Mouse (Mus musculus): Measurements from ENCODE around the gene Galp.

Galp gene

DNA sequence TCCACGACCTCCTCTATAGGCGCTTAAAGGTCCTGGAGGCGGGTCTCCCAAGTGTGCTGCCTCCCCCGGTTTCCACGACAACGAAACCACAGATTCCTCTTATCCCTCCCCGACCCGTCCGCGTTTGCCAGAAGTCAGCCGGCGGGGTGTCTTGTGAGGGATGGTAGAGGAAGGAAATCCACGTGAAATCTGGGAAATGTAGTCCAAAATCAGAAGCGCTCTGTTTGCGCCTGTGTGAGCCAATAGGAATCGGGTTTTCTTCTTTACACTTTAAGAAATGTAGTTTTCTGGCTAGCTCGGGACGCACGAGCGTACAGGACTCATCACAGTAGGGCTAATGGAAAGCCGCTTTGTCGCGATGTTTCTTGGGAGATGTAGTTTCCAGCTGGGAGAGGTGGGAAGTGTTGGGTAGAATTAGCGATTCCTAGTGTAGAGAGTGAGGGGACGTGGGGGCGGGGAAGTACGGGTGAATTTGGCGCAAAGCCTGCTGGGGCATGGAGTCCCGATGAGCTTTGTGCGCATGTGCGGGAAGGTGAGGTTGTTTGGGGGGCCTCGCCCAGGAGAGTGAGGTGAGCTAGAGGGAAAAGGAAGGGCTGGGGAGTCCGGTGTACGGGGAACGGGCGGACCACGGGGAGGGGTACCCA, 24.8 kb upstream of the Galp start, which contains the start of gene Zfp444:
Zfp444 (plus strand) TSS at position 221 of the 644 bp plus-strand sequence.
- in situ Hi-C loops (cut with MboI; ENCODE audit: unreplicated experiment in 2 of 2), result loop anchor here (10.0 to 25.0 kb wide), 2 partner anchors 1115 to 1377 kb away; partner anchors contain the start of genes Gm45844 (in 1 of the 2) and Rpl28 (in 1 of the 2)

DNA sequence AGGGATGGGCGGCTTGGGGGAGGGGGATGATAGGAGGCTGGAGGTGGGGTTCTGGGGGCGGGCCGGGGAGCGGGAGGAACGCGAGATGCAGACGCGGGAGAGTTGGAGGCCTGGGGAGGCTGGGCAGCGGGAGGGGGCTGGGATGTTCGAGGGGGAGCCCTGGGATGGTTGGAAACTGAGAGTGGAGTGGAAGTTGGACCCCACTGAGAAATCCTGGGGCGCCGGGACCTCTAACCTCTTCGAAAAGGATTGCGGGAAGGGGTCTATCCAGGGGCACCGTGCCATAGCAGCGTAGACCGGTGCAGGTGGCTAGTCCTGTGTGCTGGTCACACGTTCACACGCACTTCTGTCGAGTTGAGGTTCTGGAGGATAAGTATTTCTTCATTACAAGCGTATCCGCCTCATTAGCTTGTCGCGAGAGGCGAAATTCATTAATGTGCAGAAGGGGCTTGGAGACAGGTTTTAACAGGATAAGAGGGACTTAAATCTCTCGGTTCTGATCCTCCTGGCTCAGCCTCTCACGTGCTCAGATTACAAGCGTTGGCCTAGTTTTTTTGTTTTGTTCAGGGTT, 24.1 kb upstream of the Galp start:
- in situ Hi-C loops (cut with MboI; ENCODE audit: unreplicated experiment in 2 of 2), result loop anchor here (10.0 to 25.0 kb wide), 2 partner anchors 1115 to 1378 kb away; partner anchors contain the start of genes Gm45844 (in 1 of the 2) and Rpl28 (in 1 of the 2)

DNA sequence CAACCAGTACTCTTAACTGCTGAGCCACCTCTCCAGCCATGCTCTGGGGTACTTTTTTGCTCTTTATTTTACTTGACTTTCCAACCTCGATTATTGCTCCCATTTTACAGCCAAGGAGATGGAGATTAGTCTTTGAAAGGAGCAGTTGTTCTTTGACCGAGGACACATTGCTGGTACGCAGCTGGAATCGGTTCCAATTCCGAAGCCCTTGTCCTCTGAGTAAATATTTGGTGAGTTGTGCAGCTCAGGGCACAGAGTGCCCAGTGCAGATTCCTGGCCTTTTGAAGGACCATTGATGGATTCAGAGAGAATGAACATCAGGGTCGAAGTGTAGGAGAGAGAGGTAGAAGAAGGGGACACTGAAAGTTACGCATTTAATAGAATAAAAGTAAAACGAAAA, 23.0 kb upstream of the Galp start:
- in situ Hi-C loops (cut with MboI; ENCODE audit: unreplicated experiment in 2 of 2), result loop anchor here (10.0 to 25.0 kb wide), 2 partner anchors 1113 to 1379 kb away; partner anchors contain the start of genes Gm45844 (in 1 of the 2) and Rpl28 (in 1 of the 2)

DNA sequence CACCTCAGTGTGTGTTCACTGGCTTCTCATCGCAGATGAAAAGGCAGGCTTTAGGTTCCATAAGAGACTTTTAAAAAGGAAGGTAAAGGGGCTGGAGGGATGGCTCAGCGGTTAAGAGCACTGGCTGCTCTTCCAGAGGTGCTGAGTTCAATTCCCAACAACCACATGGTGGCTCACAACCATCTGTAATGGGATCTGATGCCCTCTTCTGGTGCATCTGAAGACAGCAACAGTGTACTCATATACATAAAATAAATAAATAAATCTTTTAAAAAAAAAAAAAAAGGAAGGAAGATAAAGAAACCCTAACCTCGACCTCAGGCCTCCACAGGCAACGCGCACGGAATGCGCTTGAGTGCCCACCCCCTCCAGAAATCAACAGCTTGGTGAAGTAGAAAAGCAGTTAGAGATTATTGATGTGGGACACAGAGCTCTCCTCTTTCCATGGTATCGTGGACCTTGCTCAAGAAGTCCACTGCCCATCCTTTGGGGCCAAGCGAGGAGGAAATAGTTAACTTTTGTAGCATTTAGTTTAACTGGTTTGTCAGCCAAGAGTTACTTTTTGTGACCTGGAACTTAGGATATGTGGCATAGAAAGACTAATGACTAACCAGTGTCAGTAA, 22.4 kb upstream of the Galp start:
- in situ Hi-C loops (cut with MboI; ENCODE audit: unreplicated experiment in 2 of 2), result loop anchor here (10.0 to 25.0 kb wide), 2 partner anchors 1113 to 1380 kb away; partner anchors contain the start of genes Gm45844 (in 1 of the 2) and Rpl28 (in 1 of the 2)

DNA sequence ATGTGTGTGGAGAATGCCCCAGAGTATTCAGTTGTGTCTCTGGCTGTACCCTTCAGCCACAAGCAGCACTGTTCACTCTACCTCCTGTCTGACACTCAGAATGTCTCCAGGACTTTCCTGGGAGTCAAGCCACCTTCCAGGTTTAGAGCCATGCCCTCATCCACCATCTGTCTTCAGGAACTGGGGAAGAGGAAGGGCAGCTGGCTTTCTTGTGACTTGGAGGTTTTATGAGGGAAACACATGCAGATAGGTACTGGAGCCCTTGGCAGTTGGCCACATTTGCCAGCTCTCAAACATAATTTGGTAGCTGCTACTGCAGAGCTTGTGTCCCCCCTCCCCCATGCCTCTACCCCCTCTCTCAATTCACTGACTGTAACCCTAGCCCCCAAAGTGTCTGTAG, 17.9 kb upstream of the Galp start:
- in situ Hi-C loops (cut with MboI; ENCODE audit: unreplicated experiment in 2 of 2), result loop anchor here in 1 of 2 experiments (10.0 kb wide), 1 partner anchor 1384 kb away; the partner anchor contains the start of gene Rpl28

DNA sequence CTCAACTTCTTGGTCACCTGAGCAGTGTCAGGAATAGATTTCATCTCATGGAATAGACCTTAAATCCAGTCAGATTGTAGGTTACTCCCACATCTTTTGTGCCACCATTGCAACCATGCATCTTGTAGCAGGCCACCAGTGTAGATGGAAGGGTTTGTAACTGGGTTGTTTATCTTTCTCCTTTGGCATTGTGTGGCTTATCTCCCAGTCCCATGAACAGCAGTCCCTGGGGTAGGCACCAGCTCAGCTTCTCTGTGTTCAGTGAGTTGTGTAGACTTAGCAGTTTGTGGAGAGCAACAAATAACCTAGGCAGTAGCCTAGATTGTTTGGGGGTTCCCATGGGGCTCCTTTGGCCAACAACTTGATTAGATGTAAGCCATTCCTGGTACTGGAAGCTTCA, 14.0 kb upstream of the Galp start:
- in situ Hi-C loops (cut with MboI; ENCODE audit: unreplicated experiment in 2 of 2), result no loop called here

DNA sequence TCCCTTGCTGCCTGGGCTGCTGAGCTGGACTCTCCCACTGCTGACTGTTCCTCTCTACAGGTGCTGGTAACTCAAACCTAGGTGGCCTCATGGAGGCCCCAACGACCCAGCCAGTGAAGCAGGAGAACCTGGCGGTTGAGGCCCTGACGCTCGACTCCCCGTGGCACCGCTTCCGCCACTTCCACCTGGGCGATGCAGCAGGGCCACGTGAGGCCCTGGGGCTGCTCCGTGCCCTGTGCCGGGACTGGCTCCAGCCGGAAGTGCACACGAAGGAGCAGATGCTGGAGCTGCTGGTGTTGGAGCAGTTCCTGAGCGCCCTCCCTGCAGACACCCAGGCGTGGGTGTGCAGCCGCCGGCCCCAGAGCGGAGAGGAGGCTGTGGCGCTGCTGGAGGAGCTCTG, 13.1 kb upstream of the Galp start:
- in situ Hi-C loops (cut with MboI; ENCODE audit: unreplicated experiment in 2 of 2), result no loop called here

DNA sequence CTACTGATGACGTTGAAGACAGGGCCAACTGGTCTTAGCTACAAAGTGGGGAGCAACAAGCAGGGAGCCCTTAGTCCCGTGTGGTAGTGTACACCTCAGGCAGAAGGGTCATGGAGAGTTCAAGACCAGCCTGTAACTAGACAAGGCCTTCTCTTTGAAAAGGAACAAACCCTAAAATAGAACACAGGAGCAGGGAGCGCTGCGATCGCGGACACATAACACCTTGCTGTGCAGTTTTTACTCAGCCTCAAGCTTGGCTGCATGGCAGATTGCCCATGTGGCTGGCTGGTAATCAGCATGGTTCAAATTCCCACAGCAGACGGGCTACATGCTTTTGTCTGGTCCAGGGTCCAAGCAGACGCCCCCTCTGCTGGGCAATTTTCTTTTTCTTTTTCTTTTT, 12.4 kb upstream of the Galp start:
- in situ Hi-C loops (cut with MboI; ENCODE audit: unreplicated experiment in 2 of 2), result no loop called here

DNA sequence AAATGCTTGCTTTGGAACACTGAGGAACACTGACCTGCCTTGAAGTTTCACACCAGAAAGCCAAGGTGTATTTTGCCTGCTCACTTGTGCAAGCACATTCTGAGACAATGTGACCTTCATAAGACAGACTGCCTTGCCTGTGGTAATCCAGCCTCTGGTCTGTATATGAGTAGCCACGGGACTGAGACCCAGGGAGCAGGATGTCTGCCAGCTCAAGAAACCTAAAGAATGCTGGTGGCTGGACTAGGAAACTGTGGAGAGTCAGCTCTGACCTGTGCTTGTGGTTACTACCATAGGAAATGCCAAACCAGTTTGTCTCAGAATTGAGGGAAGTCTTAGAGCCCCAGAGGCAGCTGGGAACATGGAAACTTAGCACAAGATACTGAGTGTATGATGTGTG, 11.5 kb upstream of the Galp start:
- in situ Hi-C loops (cut with MboI; ENCODE audit: unreplicated experiment in 2 of 2), result no loop called here

DNA sequence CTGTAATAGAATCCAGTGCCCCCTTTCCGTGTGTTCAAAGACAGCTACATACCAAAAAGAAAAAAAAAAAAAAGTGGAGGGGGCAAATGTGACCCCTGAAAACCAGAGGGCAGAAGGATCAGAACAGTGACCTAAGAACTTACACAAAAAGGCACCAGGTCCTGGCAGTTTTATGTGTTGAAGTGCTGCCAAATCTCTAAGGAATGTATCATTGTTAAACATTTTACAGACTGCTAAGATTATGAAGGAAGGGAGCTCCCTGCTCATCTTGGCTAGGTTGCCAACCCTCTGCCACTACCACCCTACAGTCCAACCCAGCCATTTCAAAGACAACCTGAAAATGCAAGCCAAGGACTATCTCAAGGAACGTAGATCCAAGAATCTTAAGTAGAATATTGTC, 10.7 kb upstream of the Galp start:
- in situ Hi-C loops (cut with MboI; ENCODE audit: unreplicated experiment in 2 of 2), result no loop called here

DNA sequence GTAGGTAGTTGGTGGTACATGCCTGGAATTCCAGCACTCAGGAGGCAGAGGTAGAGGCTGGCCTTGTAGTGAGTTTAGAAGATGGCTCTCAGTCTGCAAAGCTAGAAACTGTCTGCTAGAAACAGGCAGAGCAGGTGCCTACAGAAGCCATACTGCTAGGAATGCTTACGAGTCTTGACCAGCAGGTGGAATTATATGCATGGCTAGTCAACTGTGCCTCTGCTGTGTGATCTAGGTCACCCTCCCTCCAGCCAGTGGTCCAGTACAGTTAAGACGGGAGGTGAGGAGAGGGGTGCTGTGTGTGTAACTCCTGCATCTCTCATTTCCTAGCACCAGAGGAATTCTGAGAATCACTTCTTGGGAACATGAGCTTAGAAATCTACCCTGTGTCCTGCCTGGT, 10.1 kb upstream of the Galp start:
- in situ Hi-C loops (cut with MboI; ENCODE audit: unreplicated experiment in 2 of 2), result no loop called here

DNA sequence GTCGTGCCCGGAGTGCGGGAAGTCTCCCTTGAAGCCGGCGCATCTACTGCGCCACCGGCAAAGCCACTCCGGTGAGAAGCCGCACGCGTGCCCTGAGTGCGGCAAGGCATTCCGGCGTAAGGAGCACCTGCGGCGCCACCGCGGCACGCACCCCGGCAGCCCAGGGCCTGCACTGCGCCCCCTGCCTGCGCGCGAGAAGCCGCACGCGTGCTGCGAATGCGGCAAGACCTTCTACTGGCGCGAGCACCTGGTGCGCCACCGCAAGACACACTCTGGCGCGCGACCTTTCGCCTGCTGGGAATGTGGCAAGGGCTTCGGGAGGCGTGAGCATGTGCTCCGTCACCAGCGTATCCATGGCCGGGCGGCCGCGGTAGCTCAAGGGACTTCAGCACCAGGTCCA, 7.3 kb upstream of the Galp start:
- in situ Hi-C loops (cut with MboI; ENCODE audit: unreplicated experiment in 2 of 2), result no loop called here

DNA sequence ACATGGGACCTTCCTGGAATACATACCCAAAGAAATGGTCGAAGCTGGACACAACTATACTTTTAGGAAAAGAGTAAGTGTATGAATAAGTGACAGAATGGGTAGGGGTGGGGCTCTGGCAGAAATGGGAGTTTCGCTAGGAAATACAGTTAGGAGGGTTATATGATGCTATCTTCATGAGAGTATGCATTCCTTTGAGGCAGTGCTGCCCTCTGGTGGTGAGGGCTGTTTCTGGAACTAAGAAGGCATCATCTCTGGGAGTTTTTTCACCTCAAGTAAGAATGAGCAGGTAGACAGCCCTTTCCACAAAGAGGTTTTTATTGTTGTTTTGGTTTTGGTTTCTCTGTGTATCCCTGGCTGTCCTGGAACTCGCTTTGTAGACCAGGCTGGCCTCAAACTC, 5.5 kb upstream of the Galp start:
- in situ Hi-C loops (cut with MboI; ENCODE audit: unreplicated experiment in 2 of 2), result loop anchor here (5.0 to 10.0 kb wide), 3 partner anchors 64 to 1249 kb away; no protein-coding TSS in a partner anchor

DNA sequence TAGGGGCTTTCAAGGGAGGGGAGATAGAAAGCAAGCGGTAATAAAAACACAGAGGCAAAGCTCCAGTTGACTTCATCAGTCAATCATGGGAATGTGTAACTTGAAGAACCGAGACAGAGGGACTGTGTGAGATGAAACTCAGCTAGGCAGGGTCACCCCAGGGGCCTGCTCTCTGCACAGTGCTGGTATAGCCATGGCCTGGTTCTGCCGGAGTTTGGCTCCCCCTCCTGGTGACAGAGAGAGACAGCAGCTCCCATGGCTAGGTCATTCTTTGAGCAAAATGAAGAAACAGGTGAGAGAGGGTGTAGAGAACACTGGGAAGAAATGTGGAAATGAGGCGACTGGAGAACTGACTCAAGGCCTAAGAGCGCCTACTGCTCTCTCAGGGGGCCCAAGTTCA, 2.8 kb upstream of the Galp start:
- in situ Hi-C loops (cut with MboI; ENCODE audit: unreplicated experiment in 2 of 2), result loop anchor here (5.0 to 10.0 kb wide), 3 partner anchors 67 to 1252 kb away; no protein-coding TSS in a partner anchor

DNA sequence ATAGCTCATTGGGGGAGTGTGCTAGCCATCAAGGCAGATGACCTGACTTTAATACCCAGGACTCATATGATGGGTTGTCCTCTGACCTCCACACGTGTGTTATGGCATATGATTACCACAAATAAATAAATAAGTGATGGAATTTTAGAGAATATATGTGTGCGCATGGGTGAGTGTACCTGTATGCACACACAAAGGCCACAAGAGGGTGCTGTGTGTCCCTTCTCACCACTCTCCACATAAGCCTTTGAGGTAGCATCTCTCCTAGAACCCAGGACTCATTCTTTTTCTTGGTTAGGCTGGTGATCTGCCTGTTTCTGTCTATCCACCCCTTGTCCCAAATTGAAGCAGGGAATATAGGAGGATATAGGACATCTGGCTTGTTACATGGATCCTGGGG, 1.1 kb upstream of the Galp start:
- in situ Hi-C loops (cut with MboI; ENCODE audit: unreplicated experiment in 2 of 2), result loop anchor here (5.0 to 10.0 kb wide), 2 partner anchors 1151 to 1253 kb away; no protein-coding TSS in a partner anchor

DNA sequence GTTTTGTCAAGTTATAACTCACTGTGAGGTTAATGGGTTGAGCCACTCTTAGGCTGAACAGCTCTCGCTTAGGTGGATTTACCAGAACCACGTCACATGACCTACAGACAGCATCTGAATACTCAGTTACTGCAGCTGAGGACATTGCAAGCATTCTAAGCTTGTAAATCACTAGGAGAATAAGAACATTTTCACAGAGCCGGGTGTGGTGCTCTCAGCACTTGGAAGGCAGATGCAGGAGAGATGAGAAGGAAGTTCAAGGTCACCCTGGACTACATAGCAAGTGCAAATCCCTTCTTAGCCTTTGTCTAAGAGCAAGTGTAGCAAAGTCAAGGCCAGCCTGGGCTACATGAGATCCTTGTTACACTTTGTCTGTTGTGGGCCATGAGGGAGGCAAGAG, 7.3 kb downstream of the Galp start:
- in situ Hi-C loops (cut with MboI; ENCODE audit: unreplicated experiment in 2 of 2), result loop anchor here in 1 of 2 experiments (25.0 kb wide), 1 partner anchor 817 kb away; no protein-coding TSS in a partner anchor

DNA sequence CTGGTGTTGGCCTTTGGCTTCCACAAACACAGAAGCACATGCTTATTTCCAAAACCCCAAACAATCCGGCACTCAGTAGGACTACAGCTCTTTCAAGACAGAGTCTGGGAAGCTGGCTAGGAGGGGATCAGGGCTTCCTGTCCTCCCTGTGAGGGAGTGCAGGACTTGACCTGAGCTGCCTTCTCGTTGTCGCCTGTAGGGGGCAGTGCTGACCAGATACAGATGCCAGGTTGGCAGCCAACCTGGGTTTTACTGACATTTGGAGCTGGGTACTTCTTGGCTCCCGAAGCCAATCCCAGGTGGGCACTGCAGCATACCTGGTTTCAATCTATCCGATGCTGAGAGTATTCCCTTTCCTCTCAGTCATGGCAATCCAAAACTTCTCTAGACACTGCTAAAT, 16.3 kb downstream of the Galp start:
- in situ Hi-C loops (cut with MboI; ENCODE audit: unreplicated experiment in 2 of 2), result loop anchor here in 1 of 2 experiments (25.0 kb wide), 1 partner anchor 826 kb away; no protein-coding TSS in a partner anchor

DNA sequence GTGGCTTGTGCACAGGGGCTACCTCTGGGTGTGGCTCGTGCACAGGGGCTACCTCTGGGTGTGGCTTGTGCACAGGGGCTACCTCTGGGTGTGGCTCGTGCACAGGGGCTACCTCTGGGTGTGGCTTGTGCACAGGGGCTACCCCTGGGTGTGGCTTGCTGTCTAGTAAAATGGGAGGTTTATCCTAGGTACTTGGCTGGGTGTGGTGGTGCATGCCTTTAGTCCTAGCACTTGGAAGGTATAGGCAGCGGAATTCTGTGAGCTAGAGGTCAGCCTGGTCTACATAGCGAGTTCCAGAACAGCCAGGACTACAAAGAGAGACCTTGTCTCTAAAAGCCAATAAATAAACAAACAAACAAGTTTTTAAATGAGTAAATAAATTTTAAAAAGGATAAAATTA, 17.8 kb downstream of the Galp start:
- in situ Hi-C loops (cut with MboI; ENCODE audit: unreplicated experiment in 2 of 2), result loop anchor here in 1 of 2 experiments (25.0 kb wide), 1 partner anchor 827 kb away; no protein-coding TSS in a partner anchor

DNA sequence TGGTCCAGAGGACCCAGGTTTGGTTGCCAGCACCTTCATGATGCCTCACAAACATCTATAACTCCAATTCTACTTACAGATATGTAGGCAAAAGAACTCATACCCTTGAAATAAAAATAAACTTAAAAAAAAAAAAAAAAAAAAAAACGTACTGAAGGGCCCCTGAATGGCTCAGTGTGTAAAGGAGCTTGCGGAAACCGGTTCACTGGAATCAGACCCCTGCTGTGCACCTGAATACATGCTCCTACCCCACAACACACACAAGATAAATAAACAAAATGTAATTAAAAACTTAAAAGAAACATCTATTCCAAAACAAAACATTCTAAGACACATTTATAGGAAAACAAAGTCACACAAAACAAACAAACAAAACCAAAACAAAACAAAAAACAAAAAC, 23.3 kb downstream of the Galp start:
- in situ Hi-C loops (cut with MboI; ENCODE audit: unreplicated experiment in 2 of 2), result loop anchor here in 1 of 2 experiments (25.0 kb wide), 1 partner anchor 833 kb away; no protein-coding TSS in a partner anchor

DNA sequence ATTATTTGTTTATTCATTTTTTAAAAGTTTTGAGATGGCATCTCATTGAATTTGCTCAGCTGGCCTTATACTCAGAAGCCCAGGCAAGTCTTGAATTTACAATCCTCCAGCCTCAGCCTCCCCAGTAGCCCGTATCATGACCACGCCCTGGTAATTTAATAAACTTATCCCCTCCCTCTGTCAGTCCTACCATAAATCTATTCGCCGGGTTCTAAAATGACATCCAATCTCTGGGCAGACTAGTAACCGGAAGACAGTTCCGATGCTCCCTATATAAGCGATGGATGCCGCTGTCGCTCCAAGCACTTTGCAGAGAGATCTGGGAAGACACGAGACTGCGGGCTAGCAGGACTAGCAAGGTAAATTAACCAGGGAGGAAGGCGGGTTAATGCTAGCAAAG, 25.1 kb downstream of the Galp start, which contains the start of gene Zscan5b:
Zscan5b (plus strand) TSS at position 301 of the 400 bp plus-strand sequence.
- in situ Hi-C loops (cut with MboI; ENCODE audit: unreplicated experiment in 2 of 2), result loop anchor here in 1 of 2 experiments (25.0 kb wide), 1 partner anchor 835 kb away; no protein-coding TSS in a partner anchor

DNA sequence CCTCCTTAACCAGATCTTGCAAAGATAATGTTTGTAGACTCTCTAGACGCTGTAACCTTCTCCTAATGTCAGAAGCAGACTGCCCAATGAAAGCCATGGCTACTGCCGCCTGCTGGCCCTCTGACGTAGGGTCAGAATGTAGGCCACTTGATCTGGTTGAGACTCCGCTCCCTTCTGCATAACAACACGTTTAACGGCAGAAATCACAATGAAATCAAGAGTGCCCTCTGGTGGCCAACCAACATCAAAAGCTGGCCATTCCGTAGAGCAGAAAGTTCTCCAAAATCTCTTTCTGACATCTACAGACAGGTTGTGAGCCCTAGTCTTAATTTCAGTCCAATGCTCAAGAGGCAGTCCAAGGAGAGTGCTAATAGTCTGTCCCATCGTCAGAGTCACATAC, 31.6 kb downstream of the Galp start:
- in situ Hi-C loops (cut with MboI; ENCODE audit: unreplicated experiment in 2 of 2), result loop anchor here in 1 of 2 experiments (25.0 kb wide), 1 partner anchor 709 kb away; no protein-coding TSS in a partner anchor

Measured in v-Abl transformed pro-B cells (cell line).